Mouse (Mus musculus) stomach, postnatal 0 days (tissue): ENCODE data around the gene Fam83d.

ENCODE experiments used
- CTCF ChIP-seq: IDR thresholded peaks from 2 replicates; pipeline ENCODE4 v1.5.1; 2016; ENCODE audit warnings: antibody characterized with exemption, low read depth, mild to moderate bottlenecking, moderate library complexity
- EP300 ChIP-seq: optimal IDR thresholded peaks from 2 replicates; pipeline ENCODE3; 2016; ENCODE audit warnings: antibody characterized with exemption

DNA sequence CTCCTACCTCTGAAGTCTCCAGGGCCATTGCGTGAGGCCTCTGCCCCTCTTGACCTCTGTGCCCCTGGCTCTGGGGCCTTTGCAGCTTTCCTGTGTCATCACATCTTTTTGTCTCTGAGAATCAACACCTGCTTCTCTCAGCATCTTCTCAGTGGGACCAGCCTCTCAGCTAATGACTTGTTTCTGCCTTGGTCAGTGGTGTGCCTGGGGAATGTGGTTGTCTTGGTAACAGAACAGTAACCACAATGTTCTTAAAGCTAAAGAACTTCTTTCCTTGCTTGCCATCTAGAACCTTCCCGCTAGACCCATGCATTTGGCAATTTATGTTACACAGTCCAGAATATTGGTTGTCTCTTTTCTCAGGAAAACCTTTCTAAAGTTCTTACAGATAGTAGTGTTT lies 65.8 kb downstream of the Fam83d start:
- TF ChIP-seq CTCF (no peak), EP300 (no peak)
